Mouse (Mus musculus) megakaryocyte, adult 5-6 weeks (primary cell): ENCODE measurements around the gene Gm6902. TPM values are rescaled to one million over a fixed set of nuclear protein-coding genes. Genes with fewer than 3 reads are reported as not detected.
"Not testable (repeated sequence)": the region's sequence is repeated elsewhere in the genome, so short reads cannot be mapped to it uniquely, and the experiment has no call there.

Experiments
- ATAC-seq: 2 replicates; pipeline ENCODE4 v1.8.0; 2016; ENCODE audit warnings: mild to moderate bottlenecking, inconsistent platforms; ENCODE audit not compliant: poor library complexity, severe bottlenecking
- total RNA-seq, 2 experiments: library from RNA; stranded (forward) in 1 of 2; stranded (reverse) in 1 of 2; fragments of 153-499, 151-499 nt in 1 of 2; fragments of 221-1000, 200-1000 nt in 1 of 2; gene quantifications; 2 replicates each; pipeline versions ENCODE4 v1.2.3 to v1.2.4; 2015 to 2017

The Gm6902 gene
- not detected in 2 replicates for total RNA-seq (2015)
- not detected in 2 replicates for total RNA-seq (2017)

- ATAC-seq = not testable (repeated sequence)
Observed at GRCm38 (mm10) chr7:23278800-23279199, at the start of gene Gm6902. Gene Gm6902, minus strand, starts transcription at chr7:23278900.

GRCm38 (mm10) chr7:23300892-23301291, 22.2 kb upstream of the Gm6902 start, which contains the start of gene Nlrp4e:
Gene Nlrp4e, plus strand, starts transcription at chr7:23301192.
- not testable (repeated sequence) for ATAC-seq

DNA sequence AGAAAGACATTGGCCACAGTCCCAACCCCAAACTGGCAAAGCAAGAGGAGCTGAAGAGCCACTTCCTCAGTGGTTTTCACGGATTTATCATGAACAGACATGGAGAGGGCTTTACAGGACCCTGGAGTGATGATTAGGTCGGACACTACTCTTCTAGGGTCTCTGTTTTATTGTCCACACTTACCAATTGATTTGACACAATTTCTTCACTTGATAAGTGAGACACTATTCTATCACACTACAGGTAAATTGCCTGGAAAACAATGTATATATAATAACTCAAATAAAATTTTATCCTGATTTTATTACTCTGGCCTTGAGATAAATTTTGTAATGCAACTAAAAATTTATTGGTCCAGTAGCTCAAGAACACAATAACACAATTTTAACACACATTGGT, 27.1 kb downstream of the Gm6902 start, which contains the start of gene Vmn1r166:
Vmn1r166 (minus strand) TSS at position 101 of the 400 bp plus-strand sequence.
- ATAC-seq = not testable (repeated sequence)

Other genes starting within 250 kb of the Gm6902 start
- gene Vmn1r163, start 223.4 kb downstream of the Gm6902 start, total RNA-seq (2015) = not detected in 2 replicates
- gene Vmn1r163, start 223.4 kb downstream of the Gm6902 start, total RNA-seq (2017) = not detected in 2 replicates
- gene Gm8720, start 211.4 kb downstream of the Gm6902 start, total RNA-seq (2015) = not detected in 2 replicates
- not detected in 2 replicates for gene Gm8720, start 211.4 kb downstream of the Gm6902 start, total RNA-seq (2017)
- gene Gm10662, start 134.4 kb downstream of the Gm6902 start, total RNA-seq (2015) = not detected in 2 replicates
- gene Gm10662, start 134.4 kb downstream of the Gm6902 start, total RNA-seq (2017) = not detected in 2 replicates
- not detected in 2 replicates for gene Vmn1r165, start 61.6 kb downstream of the Gm6902 start, total RNA-seq (2015)
- gene Vmn1r165, start 61.6 kb downstream of the Gm6902 start, total RNA-seq (2017) = not detected in 2 replicates
- not detected in 2 replicates for gene Vmn1r166, start 27.2 kb downstream of the Gm6902 start, total RNA-seq (2015)
- not detected in 2 replicates for gene Vmn1r166, start 27.2 kb downstream of the Gm6902 start, total RNA-seq (2017)
- gene Nlrp4e, start 22.3 kb upstream of the Gm6902 start, total RNA-seq (2015) = not detected in 2 replicates
- not detected in 2 replicates for gene Nlrp4e, start 22.3 kb upstream of the Gm6902 start, total RNA-seq (2017)
- not detected in 2 replicates for gene Nlrp5, start 107.0 kb upstream of the Gm6902 start, total RNA-seq (2015)
- gene Nlrp5, start 107.0 kb upstream of the Gm6902 start, total RNA-seq (2017) = not detected in 2 replicates
- not detected in 2 replicates for gene Vmn1r167, start 228.3 kb upstream of the Gm6902 start, total RNA-seq (2015)
- gene Vmn1r167, start 228.3 kb upstream of the Gm6902 start, total RNA-seq (2017) = not detected in 2 replicates